Mouse (Mus musculus) heart, adult 2 months (tissue): ENCODE data around the gene Parva. TPM values are rescaled to one million over a fixed set of nuclear protein-coding genes. Genes with fewer than 3 reads are reported as not detected.

Source experiments
- DNase-seq, 2 experiments: peaks; one replicate each; pipeline ENCODE4 v3.0.0; 2021
- H3K27ac ChIP-seq: fragments of 200-600 bp; 2 replicates; pipeline ENCODE4 v1.8.1; 2022
- H3K27me3 ChIP-seq: fragments of 200-500 bp; 2 replicates; pipeline ENCODE4 v1.6.1; 2012; ENCODE audit warnings: mild to moderate bottlenecking, low read length, inconsistent platforms, mixed read lengths; ENCODE audit not compliant: control insufficient read depth, insufficient read depth
- H3K36me3 ChIP-seq: fragments of 200-500 bp; 2 replicates; pipeline ENCODE4 v1.6.1; 2012; ENCODE audit warnings: low read length, inconsistent platforms; ENCODE audit not compliant: control insufficient read depth, insufficient read depth
- H3K4me1 ChIP-seq: fragments of 200-500 bp; 2 replicates; pipeline ENCODE4 v1.6.1; 2011; ENCODE audit warnings: low read length; ENCODE audit not compliant: control insufficient read depth, insufficient read depth
- H3K4me3 ChIP-seq: fragments of 200-600 bp; 2 replicates; pipeline ENCODE4 v1.8.1; 2022
- H3K79me2 ChIP-seq: fragments of 200-500 bp; replicated peaks from 2 replicates; pipeline ENCODE4 v1.6.1; 2012; ENCODE audit warnings: mild to moderate bottlenecking, inconsistent platforms, low read length, moderate library complexity, mixed read lengths; ENCODE audit not compliant: control insufficient read depth, insufficient read depth
- H3K9ac ChIP-seq: fragments of 200-500 bp; 2 replicates; pipeline ENCODE4 v1.6.1; 2012; ENCODE audit warnings: low read depth, mild to moderate bottlenecking, control low read depth, inconsistent platforms, low read length, mixed read lengths
- CTCF ChIP-seq: fragments of 200-600 bp; IDR thresholded peaks from 2 replicates; pipeline ENCODE4 v1.8.1; 2022; ENCODE audit warnings: antibody characterized with exemption, mild to moderate bottlenecking, moderate library complexity
- EP300 ChIP-seq: fragments of 200-500 bp; IDR thresholded peaks from 2 replicates; pipeline ENCODE4 v1.6.1; 2011; ENCODE audit warnings: low read depth, low read length, control low read depth; ENCODE audit not compliant: insufficient read depth
- POLR2A ChIP-seq: fragments of 200-500 bp; IDR thresholded peaks from 2 replicates; pipeline ENCODE4 v1.6.1; 2011; ENCODE audit warnings: mild to moderate bottlenecking, low read depth, low read length, control low read depth; ENCODE audit not compliant: insufficient read depth
- WGBS: fragments of 180-500 bp; shearing (Covaris S2); methylation state at CpG from one replicate; pipeline ENCODE4 v1.1.7; 2018; 5-methylcytosine and 5-hydroxymethylcytosine counted together
- intact Hi-C: fragments of 180-260 bp; cut with DNase I; formaldehyde crosslinking; loops from one replicate; pipeline ENCODE4 v1.15.1; 2025
- polyA plus RNA-seq: library from polyadenylated mRNA; depleted of rRNA; stranded (reverse); fragments of >200 nt; gene quantifications from 2 replicates; pipeline ENCODE4 v1.2.3, GENCODE M21; 2012
- total RNA-seq, 2 experiments: library from RNA; stranded (reverse); gene quantifications; 2 replicates each; pipeline ENCODE4 v1.2.3; 2021

Gene Parva
- total and polyA plus RNA-seq, 3 experiments: 30.7 to 45.5 (median 44.3) TPM

DNA sequence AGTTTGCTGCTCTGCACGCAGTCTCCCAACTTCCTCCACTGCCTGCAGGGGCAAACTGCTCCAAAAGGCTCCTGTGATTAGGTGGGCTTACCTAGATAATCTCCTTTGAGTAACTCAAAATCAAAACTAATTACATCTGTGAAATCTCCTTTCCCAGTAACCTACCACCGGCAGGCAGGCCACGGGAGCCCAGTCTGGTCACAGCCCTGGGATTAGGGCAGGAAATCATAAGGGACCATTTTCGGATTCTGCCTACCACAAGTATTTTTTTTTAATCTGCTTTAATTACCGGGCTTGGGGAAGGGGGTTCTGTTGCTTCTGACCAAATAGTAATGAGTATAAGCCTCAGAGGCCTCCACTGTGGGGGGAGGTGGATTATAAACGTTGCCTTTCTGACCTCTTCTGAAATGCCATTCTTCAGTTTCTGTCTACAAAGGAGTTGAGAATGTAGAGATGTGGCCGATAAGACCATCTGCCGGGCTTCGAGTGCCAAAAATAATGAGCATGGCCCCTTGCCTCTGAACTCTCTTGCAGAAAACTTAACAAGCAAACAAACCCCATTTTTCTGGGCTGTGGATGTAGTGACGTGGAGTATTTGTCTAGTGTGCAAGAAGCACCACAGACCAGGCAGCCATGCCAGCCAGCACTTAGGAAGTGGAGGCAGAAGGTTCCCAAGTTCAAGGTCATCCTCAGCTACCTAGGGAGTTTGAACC lies 83.2 kb downstream of the Parva start:
- H3K27me3 ChIP-seq: no peaks in the 10 kb centered on the region
- H3K27ac ChIP-seq: no peak overlapping the region
- H3K9ac ChIP-seq: no peak overlapping the region
- TF ChIP-seq POLR2A: no peak
- TF ChIP-seq EP300: no peak
- no peak for TF ChIP-seq CTCF
- intact Hi-C loops: no loop called here
- WGBS: 60% methylated on average over 10 of the region's 10 CpGs
- no peak for DNase-seq
- H3K79me2 ChIP-seq: 0 out of 2 replicates have a peak, but pooled peaks cover 1% of the 10 kb centered on the region
- H3K4me1 ChIP-seq: peaks cover 4% of the 10 kb centered on the region
- no peaks in the 10 kb centered on the region; the same call in 1 of the 2 replicates for H3K36me3 ChIP-seq
- H3K4me3 ChIP-seq: no peak overlapping the region

DNA sequence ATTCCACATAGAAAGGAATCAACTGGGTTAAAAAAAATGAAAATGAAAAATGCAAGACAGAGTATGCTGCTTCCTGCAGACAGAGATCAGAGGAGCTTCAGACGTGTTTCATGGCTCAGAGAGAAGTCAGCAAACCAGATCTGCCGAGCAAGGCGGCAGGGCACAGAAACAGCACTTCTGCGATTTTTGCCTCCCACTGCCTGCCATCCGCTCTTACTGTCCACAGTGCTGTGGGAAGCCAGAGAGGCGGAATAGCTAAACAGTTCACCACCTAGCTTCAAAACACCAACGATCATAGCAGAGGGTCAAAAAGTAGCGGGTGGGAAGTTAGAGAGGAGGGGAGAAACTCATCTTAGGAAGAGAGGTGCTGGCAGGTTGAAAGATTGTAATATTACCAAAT lies 84.0 kb downstream of the Parva start:
- TF ChIP-seq CTCF (no peak), POLR2A (no peak)
- WGBS: 85% methylated on average over 8 of the region's 8 CpGs
- no peak overlapping the region for H3K27ac ChIP-seq
- no peak overlapping the region for H3K9ac ChIP-seq
- H3K4me3 ChIP-seq: no peak overlapping the region
- H3K79me2 ChIP-seq: 0 out of 2 replicates have a peak, but pooled peaks cover 1% of the 10 kb centered on the region
- intact Hi-C loops: no loop called here
- no peaks in the 10 kb centered on the region; the same call in 1 of the 2 replicates for H3K36me3 ChIP-seq
- H3K27me3 ChIP-seq: no peaks in the 10 kb centered on the region
- peaks cover 4% of the 10 kb centered on the region for H3K4me1 ChIP-seq
- DNase-seq: no peak

DNA sequence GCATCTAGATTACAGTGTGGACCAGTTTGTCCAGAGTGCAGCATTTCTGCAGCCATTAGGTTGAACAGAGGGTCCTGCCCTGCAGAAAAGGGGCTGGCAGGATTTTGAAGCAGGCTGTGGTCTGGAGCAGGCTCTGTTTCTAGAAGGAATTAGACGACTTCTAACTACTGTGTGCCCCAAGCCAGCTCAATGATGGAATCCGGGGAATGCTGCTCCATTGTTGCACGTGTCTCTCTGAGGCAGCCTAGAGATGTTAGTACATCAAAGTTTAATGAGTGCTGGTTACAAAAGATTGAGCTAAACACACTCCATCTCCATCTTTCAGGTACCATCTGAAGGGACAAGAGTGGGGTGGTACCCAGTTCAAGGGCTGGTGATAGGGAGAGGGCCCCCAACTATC lies 85.0 kb downstream of the Parva start:
- no peaks in the 10 kb centered on the region for H3K27me3 ChIP-seq
- H3K36me3 ChIP-seq: no peaks in the 10 kb centered on the region; the same call in 1 of the 2 replicates
- WGBS: 43% methylated on average over 3 of the region's 3 CpGs
- H3K27ac ChIP-seq: no peak overlapping the region
- H3K4me3 ChIP-seq: no peak overlapping the region
- DNase-seq: no peak
- no peak overlapping the region for H3K9ac ChIP-seq
- TF ChIP-seq CTCF (no peak), EP300 (no peak), POLR2A (no peak)
- H3K4me1 ChIP-seq: peaks cover 4% of the 10 kb centered on the region
- H3K79me2 ChIP-seq: 0 out of 2 replicates have a peak, but pooled peaks cover 1% of the 10 kb centered on the region
- intact Hi-C loops: no loop called here

- TF ChIP-seq EP300 (no peak), POLR2A (no peak), CTCF (no peak)
- H3K27ac ChIP-seq: no peak overlapping the region
- WGBS: 88% methylated on average over 1 of the region's 1 CpGs
- DNase-seq: no peak
- H3K36me3 ChIP-seq: no peaks in the 10 kb centered on the region; the same call in 1 of the 2 replicates
- intact Hi-C loops: no loop called here
- H3K4me1 ChIP-seq: peaks cover 1% of the 10 kb centered on the region
- H3K79me2 ChIP-seq: no peaks in the 10 kb centered on the region
- H3K9ac ChIP-seq: no peak overlapping the region
- no peaks in the 10 kb centered on the region for H3K27me3 ChIP-seq
- no peak overlapping the region for H3K4me3 ChIP-seq
Measured at GRCm38 (mm10) chr7:112512895-112513294, 85.6 kb downstream of the Parva start.

DNA sequence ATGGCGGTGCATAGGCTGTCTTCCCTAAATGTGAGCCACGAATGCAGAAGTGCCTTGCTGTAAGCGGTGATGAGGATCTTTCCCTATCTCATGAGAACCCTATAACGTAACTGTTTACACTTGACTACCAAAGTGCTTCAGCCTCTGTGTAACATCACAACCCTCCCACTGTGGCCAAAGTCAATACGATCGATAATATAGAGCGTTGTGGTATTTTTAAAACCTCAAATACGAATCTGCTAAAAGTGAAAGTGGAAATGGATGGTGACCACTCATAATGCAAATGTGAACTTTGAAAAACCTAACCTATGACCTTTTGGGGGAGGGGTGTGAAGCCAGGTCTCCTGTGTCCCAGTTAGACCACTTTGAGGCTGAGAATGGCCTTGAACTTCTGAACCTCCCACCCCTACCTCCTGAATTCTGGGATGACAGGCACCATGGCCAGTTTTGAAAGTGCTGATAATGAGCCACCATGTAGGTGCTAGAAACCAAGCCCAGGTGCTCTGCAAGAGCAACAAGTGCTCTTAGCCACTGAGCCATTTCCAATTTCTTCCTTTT lies 87.4 kb downstream of the Parva start:
- Histone ChIP-seq H3K36me3 (no peaks in the 10 kb centered on the region; the same call in 1 of the 2 replicates), H3K4me3 (no peak overlapping the region), H3K79me2 (no peaks in the 10 kb centered on the region), H3K4me1 (peaks cover 1% of the 10 kb centered on the region), H3K27me3 (no peaks in the 10 kb centered on the region), H3K9ac (no peak overlapping the region), H3K27ac (no peak overlapping the region)
- 91% methylated on average over 8 of the region's 8 CpGs for WGBS
- DNase-seq: no peak
- no peak for TF ChIP-seq POLR2A
- TF ChIP-seq EP300: no peak
- TF ChIP-seq CTCF: no peak
- intact Hi-C loops: no loop called here

GRCm38 (mm10) chr7:112525465-112525864 lies 98.2 kb downstream of the Parva start:
- WGBS: 96% methylated on average over 6 of the region's 6 CpGs
- intact Hi-C loops: no loop called here

More at GRCm38 (mm10) chr7:112525465-112525864, 98.2 kb downstream of the Parva start:
- Histone ChIP-seq H3K4me3 (no peak overlapping the region), H3K4me1 (peaks cover 15% of the 10 kb centered on the region), H3K79me2 (peaks cover 2% of the 10 kb centered on the region; the same call in 1 of the 2 replicates), H3K9ac (no peak overlapping the region), H3K36me3 (peaks cover 4% of the 10 kb centered on the region), H3K27ac (no peak overlapping the region), H3K27me3 (no peaks in the 10 kb centered on the region)
- no peak for DNase-seq
- TF ChIP-seq POLR2A (no peak), CTCF (no peak), EP300 (no peak)
